Mouse (Mus musculus) neural tube, embryonic 15.5 days (tissue): ENCODE measurements around the gene Nsun7. TPM values are rescaled to one million over a fixed set of nuclear protein-coding genes. Genes with fewer than 3 reads are reported as not detected.

Experiments used
- ATAC-seq: fragments of 200-750 bp; cut with Nextera tagmentation; 2 replicates; pipeline ENCODE4 v1.8.0; 2017; ENCODE audit warnings: mild to moderate bottlenecking, moderate TSS enrichment, moderate library complexity; ENCODE audit not compliant: low FRiP score
- H3K27ac ChIP-seq: fragments of 300-500 bp; sonication (generic); replicated peaks from 2 replicates; pipeline ENCODE4 v1.5.1; 2015; ENCODE audit warnings: mild to moderate bottlenecking, inconsistent platforms
- H3K27me3 ChIP-seq: fragments of 300-500 bp; sonication (generic); replicated peaks from 2 replicates; pipeline ENCODE4 v1.6.1; 2015; ENCODE audit warnings: inconsistent platforms
- H3K36me3 ChIP-seq: fragments of 300-500 bp; sonication (generic); 2 replicates; pipeline ENCODE4 v1.6.1; 2015; ENCODE audit warnings: inconsistent platforms
- H3K4me1 ChIP-seq: fragments of 300-500 bp; sonication (generic); 2 replicates; pipeline ENCODE4 v1.6.1; 2015; ENCODE audit warnings: inconsistent platforms
- H3K4me2 ChIP-seq: fragments of 300-500 bp; sonication (generic); 2 replicates; pipeline ENCODE4 v1.6.1; 2015; ENCODE audit warnings: inconsistent platforms, mild to moderate bottlenecking, moderate library complexity
- H3K4me3 ChIP-seq: fragments of 300-500 bp; sonication (generic); replicated peaks from 2 replicates; pipeline ENCODE4 v1.5.1; 2015; ENCODE audit warnings: mild to moderate bottlenecking, inconsistent platforms
- H3K9ac ChIP-seq: fragments of 300-500 bp; sonication (generic); replicated peaks from 2 replicates; pipeline ENCODE4 v1.6.1; 2015; ENCODE audit warnings: mild to moderate bottlenecking, inconsistent platforms
- H3K9me3 ChIP-seq: fragments of 300-500 bp; sonication (generic); replicated peaks from 2 replicates; pipeline ENCODE4 v1.6.1; 2016; ENCODE audit warnings: inconsistent platforms
- WGBS: fragments of 180-500 bp; shearing (Covaris S2); methylation state at CpG from one replicate; pipeline ENCODE4 v1.1.7; 2015; ENCODE audit warnings: mixed read lengths; 5-methylcytosine and 5-hydroxymethylcytosine counted together
- polyA plus RNA-seq: library from polyadenylated mRNA; unstranded; fragments of >200 nt; fragmentation: Nextera tagmentation; extraction: Ambion mirVana; gene quantifications from 2 replicates; pipeline ENCODE4 v1.2.1, GENCODE M21; 2015

The Nsun7 gene
- 2.5 and 2.9 TPM in 2 replicates for polyA plus RNA-seq

DNA sequence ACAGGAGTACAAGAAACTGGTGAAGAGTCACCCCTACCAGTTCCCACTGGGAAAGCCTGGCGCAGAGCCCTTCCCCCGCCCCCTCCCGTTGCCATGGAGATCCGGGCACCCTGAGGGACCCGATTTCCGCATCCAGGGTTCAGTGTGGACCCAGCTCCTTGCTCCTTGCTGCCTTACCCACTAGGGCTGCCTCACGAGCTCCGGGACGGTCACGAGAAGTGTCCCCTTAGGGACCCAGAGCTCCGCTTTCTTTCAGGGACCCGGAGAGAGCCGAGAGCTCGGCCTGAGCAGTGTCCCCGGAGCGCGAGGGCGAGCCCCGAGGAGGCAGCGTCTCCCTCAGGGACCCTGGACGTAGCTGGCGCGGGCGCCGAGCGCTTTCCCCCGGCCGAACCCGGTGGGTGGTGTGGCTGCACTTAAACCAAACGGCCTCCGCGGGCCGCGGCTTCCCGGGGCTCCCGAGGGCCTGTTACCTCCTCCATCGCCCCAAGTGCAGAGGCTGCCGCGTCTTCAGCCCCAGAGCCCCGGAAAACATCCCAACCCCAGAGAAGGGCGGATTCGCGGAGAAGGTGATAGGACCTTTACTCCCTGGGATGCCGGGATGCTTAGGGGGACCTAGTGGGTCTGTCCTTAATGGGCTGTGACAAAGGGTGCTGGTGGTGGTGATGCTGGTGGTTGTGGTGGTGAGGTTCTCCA, at the start of gene Nsun7:
Nsun7 (plus strand) TSS at position 142 of the 693 bp plus-strand sequence.
- peak within 1 kb of the TSS; percentile 94 for H3K4me2 ChIP-seq
- peak within 1 kb of the TSS; percentile 63 for H3K27ac ChIP-seq
- peak within 1 kb of the TSS; percentile 57 for H3K4me3 ChIP-seq
- under 1% methylated on average over 44 of the region's 44 CpGs for WGBS
- H3K4me1 ChIP-seq, result peaks cover 6% of the 10 kb centered on the region
- H3K27me3 ChIP-seq, result no peaks in the 10 kb centered on the region
- no peaks in the 10 kb centered on the region for H3K9me3 ChIP-seq
- peak within 1 kb of the TSS; percentile 69 for H3K9ac ChIP-seq
- H3K36me3 ChIP-seq, result no peaks in the 10 kb centered on the region
- peak; percentile 95 for ATAC-seq

DNA sequence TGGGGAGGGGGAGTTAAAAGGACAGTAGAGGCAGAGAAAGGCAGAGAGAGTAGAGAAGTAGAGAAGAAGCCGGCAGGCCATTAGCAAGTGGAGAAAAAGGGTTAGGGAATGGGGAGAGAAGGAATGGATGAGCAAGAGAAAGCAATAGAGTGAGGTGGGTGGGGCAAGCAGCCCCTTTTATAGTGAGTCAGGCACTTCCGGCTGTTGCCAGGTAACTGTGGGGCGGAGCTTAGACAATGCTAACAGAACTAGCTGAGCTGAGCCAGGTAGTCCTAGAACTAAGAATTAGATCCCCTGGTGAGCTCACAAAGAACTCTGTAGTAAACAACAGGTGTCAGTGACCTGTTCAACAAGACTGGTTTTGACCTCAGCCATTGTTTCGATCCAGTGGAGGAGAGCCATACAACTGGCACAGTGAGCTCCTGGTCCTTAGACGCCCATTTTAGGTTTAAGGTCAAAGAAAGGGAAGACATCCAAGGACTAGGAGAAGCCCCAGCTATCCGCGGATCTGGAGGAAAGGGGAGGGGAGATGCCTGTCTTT, 45.2 kb upstream of the Nsun7 start:
- Histone ChIP-seq H3K27ac (no peak overlapping the region), H3K4me1 (peaks cover 9% of the 10 kb centered on the region), H3K9ac (no peak overlapping the region), H3K9me3 (no peaks in the 10 kb centered on the region), H3K4me2 (no peak overlapping the region), H3K4me3 (no peak overlapping the region), H3K27me3 (no peaks in the 10 kb centered on the region), H3K36me3 (no peaks in the 10 kb centered on the region)
- no peak for ATAC-seq
- 59% methylated on average over 7 of the region's 7 CpGs for WGBS

DNA sequence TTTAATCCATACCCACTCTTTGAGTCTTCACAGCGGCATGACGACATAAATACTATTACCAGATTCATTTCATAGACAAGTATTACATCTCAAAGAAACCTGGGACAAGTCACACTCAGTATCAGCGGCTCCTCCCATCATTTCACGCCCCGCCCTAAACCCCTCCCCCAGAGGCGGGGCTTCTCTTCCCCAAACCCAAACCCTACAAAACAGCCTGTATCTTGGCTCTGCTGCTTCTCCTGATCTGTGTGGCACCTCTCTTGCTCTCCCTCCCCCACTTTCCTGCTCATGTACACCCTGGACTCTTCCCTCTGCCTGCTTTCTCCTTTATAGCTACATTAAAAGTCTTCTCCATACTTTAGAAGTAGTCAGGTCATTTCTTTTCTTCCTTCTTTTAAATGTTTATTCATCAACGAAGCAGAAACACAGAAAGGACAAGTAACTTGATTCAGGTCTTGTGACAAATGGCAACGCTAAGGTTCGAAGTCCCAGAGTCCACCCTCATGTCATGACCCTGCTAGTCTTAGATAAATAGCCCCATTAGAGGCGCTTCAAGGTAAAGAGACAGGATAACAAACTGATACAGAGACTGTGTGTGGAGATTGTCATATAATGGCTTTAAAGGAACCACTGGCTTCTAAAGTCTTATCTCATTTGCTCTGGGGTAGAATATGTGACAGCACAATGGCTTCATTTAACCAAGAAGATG, 44.0 kb upstream of the Nsun7 start:
- 62% methylated on average over 10 of the region's 10 CpGs for WGBS
- H3K36me3 ChIP-seq, result no peaks in the 10 kb centered on the region
- no peak overlapping the region for H3K27ac ChIP-seq
- no peaks in the 10 kb centered on the region for H3K27me3 ChIP-seq
- H3K4me3 ChIP-seq, result no peak overlapping the region
- H3K4me1 ChIP-seq, result peaks cover 12% of the 10 kb centered on the region
- H3K9me3 ChIP-seq, result no peaks in the 10 kb centered on the region
- no peak for ATAC-seq
- H3K4me2 ChIP-seq, result no peak overlapping the region
- no peak overlapping the region for H3K9ac ChIP-seq

DNA sequence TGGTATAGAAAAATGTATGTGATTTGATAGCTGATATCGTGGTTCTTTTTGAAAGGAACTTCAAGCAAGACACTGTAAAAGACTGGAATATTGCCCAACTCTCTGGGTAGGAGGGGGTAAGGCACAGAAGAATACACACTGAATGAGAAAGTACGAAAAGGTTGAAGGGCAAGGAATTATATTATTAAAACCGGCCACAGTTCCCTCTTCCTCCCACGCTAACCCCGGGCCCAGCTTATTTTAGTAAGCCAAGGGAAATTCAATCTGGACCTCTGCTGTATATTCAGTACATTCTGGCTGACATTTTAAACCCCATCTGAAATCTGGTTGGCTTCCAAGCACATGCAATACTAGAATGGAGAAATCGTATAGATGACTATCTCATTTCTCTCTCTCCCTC, 40.0 kb upstream of the Nsun7 start:
- Histone ChIP-seq H3K36me3 (no peaks in the 10 kb centered on the region), H3K27ac (no peak overlapping the region), H3K4me2 (no peak overlapping the region), H3K4me1 (peaks cover 12% of the 10 kb centered on the region), H3K9ac (no peak overlapping the region), H3K4me3 (no peak overlapping the region), H3K9me3 (no peaks in the 10 kb centered on the region), H3K27me3 (no peaks in the 10 kb centered on the region)
- no peak for ATAC-seq
- 82% methylated on average over 6 of the region's 6 CpGs for WGBS

DNA sequence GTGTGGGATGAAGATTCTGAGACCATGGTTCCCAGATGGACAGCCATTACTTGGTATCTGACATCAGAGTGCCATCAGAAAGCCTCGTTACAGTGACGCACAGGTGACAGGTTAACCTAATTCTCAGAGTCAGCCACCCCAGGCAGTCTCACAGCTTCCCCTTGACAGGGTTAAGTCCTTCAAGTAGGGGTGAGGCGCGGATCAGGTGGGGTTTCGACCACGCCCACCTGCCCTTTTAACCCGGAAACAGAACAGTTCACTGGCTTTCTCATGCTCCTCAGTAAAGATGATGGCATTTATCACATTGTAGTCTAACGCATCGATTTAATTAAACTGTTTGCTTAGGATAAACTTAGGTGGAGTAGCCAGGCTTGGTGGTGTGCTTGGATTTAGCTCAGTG, 39.1 kb upstream of the Nsun7 start:
- Histone ChIP-seq H3K4me3 (no peak overlapping the region), H3K4me1 (peaks cover 12% of the 10 kb centered on the region), H3K36me3 (no peaks in the 10 kb centered on the region), H3K4me2 (no peak overlapping the region), H3K9me3 (no peaks in the 10 kb centered on the region), H3K9ac (no peak overlapping the region), H3K27ac (no peak overlapping the region), H3K27me3 (no peaks in the 10 kb centered on the region)
- no peak for ATAC-seq
- 87% methylated on average over 9 of the region's 9 CpGs for WGBS

DNA sequence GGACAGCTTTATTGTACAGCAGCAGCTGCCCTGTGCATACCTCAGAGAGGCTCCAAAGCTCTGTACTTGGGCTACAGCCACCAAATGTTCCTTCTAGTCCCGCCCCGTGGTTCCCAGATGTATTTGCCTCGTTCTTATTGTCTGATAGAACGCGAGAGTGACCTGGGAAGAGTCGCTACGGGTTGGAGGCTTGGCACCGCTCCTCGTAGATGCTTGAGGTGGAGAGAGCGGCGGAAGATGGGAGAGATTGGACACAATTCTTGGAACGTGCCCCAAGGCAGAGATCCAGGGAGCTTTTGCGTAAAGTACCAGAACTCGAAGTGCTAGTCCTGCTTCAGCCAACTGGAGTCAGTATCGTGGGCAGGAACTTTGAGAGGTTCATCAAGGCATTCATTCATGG, 36.8 kb upstream of the Nsun7 start:
- ATAC-seq, result no peak
- no peak overlapping the region for H3K9ac ChIP-seq
- H3K27ac ChIP-seq, result no peak overlapping the region
- no peaks in the 10 kb centered on the region for H3K36me3 ChIP-seq
- WGBS, result 93% methylated on average over 15 of the region's 15 CpGs
- H3K27me3 ChIP-seq, result no peaks in the 10 kb centered on the region
- no peak overlapping the region for H3K4me3 ChIP-seq
- peaks cover 12% of the 10 kb centered on the region for H3K4me1 ChIP-seq
- no peak overlapping the region for H3K4me2 ChIP-seq
- no peaks in the 10 kb centered on the region for H3K9me3 ChIP-seq

DNA sequence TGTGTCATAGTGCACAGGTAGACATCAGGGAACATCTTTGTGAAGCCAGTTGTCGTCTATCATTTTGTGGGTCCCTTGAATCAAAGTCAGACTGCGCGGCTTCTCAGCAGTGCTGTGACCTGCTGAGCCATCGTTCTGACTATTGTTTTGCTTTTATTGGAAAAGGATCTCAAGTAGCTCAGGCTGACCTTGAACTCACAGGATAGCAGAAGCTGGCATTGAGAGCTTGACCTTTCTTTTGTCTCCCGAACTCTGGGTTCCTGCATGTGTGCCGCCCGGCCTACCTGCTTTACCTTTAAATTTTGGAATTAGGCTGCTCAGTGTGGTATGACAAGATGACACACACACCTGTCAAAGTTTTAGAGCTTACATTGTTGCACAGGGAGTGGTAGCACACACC, 33.2 kb upstream of the Nsun7 start:
- H3K9ac ChIP-seq, result no peak overlapping the region
- H3K9me3 ChIP-seq, result no peaks in the 10 kb centered on the region
- no peaks in the 10 kb centered on the region for H3K27me3 ChIP-seq
- no peaks in the 10 kb centered on the region for H3K4me1 ChIP-seq
- no peaks in the 10 kb centered on the region for H3K36me3 ChIP-seq
- no peak overlapping the region for H3K27ac ChIP-seq
- ATAC-seq, result no peak
- H3K4me3 ChIP-seq, result no peak overlapping the region
- WGBS, result 89% methylated on average over 7 of the region's 7 CpGs
- H3K4me2 ChIP-seq, result no peak overlapping the region

DNA sequence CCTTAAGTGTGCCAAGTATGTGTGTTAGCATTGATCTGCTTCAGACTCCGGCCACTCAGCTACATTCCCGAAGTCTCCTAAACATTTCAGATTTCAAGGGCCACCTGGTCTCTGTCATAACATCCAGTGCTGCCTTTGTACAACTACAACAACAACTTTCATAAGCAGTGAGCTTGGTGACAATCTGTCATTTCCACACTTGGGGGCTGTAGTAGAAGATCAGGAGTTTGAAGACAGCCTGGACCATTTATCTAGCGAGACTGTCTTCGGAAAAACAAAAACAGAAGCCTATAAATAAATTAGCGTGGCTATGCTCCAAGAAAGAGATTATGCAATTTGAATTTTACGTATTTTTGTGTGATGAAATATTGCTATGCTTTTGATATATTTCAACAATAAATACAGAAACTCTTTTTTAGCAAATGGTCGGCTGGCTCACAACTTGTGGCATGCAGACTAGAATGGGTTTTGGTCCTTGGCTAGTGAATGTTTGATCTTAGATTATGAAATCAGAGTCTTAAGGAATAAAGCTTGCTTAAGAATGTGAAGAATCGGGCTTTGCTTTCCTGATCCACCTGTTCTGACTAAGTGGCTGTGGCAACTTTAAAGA, 27.9 kb upstream of the Nsun7 start:
- WGBS, result 91% methylated on average over 8 of the region's 8 CpGs
- Histone ChIP-seq H3K4me1 (no peaks in the 10 kb centered on the region), H3K4me2 (no peak overlapping the region), H3K9me3 (no peaks in the 10 kb centered on the region), H3K27me3 (no peaks in the 10 kb centered on the region), H3K4me3 (no peak overlapping the region), H3K27ac (no peak overlapping the region), H3K9ac (no peak overlapping the region), H3K36me3 (no peaks in the 10 kb centered on the region)
- ATAC-seq, result no peak

DNA sequence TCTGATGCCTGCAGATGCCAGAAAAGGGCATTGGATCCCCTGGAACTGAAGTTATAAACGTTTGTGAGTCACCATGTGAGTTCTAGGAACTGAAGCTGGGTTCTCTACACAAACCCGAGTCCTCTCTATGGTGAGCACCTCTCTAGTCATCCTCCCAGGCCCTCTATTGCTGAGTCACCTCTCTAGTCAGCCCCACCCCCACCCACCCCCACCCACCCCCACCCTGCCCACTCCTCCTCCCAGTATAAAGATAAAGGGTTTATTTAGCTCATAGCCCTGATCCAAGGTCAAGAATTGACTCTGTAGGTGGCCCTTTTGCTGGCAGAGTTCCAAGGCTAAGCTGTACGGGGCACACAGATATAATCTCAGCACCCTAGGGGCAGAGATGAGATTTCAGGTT, 27.2 kb upstream of the Nsun7 start:
- no peaks in the 10 kb centered on the region for H3K27me3 ChIP-seq
- no peak overlapping the region for H3K9ac ChIP-seq
- H3K4me2 ChIP-seq, result no peak overlapping the region
- no peaks in the 10 kb centered on the region for H3K4me1 ChIP-seq
- no peaks in the 10 kb centered on the region for H3K9me3 ChIP-seq
- no peak overlapping the region for H3K27ac ChIP-seq
- no peaks in the 10 kb centered on the region for H3K36me3 ChIP-seq
- WGBS, result 62% methylated on average over 3 of the region's 3 CpGs
- no peak for ATAC-seq
- H3K4me3 ChIP-seq, result no peak overlapping the region

DNA sequence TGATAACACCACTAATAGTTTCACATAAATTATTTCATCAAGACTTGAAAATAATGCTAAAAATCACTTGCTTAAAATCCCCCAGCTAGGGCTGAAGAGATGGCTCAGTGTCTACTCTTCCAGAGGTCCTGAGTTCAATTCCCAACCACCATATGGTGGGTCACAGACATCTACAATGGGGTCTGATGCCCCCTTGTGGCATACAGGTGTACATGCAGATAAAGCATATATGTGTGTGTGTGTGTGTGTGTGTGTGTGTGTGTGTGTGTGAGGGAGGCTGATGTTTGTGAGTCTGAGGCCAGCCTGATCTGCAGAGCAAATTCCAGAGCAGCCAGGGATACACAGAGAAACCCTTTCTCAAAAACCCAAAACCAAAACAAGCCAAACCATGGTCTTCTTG, 17.8 kb upstream of the Nsun7 start:
- H3K27ac ChIP-seq, result no peak overlapping the region
- no peak overlapping the region for H3K4me2 ChIP-seq
- H3K9ac ChIP-seq, result no peak overlapping the region
- H3K9me3 ChIP-seq, result no peaks in the 10 kb centered on the region
- no peak overlapping the region for H3K4me3 ChIP-seq
- ATAC-seq, result no peak
- peaks cover 9% of the 10 kb centered on the region for H3K4me1 ChIP-seq
- no peaks in the 10 kb centered on the region for H3K36me3 ChIP-seq
- no peaks in the 10 kb centered on the region for H3K27me3 ChIP-seq

DNA sequence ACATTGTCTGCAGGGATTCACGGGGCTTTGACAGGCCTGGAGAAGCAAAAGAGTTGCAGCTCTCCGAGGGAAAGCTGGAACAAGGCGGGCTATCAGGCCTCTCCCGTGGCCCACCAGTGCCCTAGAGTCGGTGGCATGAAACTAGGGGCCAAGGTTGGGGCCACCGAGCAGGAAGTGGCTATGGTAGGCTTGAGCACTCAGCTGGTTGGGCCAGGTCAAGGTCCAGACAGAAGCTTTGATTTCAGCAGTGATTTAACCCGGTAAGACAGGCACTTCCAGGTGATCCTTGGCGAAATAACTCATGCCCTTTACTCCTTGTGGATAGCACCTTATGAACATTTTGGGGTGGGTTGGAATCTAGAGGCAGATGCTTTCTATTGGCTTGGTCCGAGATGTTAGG, 16.2 kb upstream of the Nsun7 start:
- no peak for ATAC-seq
- no peaks in the 10 kb centered on the region for H3K9me3 ChIP-seq
- H3K4me3 ChIP-seq, result no peak overlapping the region
- H3K4me1 ChIP-seq, result peaks cover 9% of the 10 kb centered on the region
- no peaks in the 10 kb centered on the region for H3K27me3 ChIP-seq
- WGBS, result 88% methylated on average over 9 of the region's 9 CpGs
- H3K27ac ChIP-seq, result no peak overlapping the region
- no peaks in the 10 kb centered on the region for H3K36me3 ChIP-seq
- H3K9ac ChIP-seq, result no peak overlapping the region
- H3K4me2 ChIP-seq, result no peak overlapping the region
